Mouse (Mus musculus) MEL (cell line): ENCODE results near the gene Cx3cr1.

Source experiments
- CTCF ChIP-seq, 3 experiments: IDR thresholded peaks in 2 of 3; conservative IDR thresholded peaks in 1 of 3; 2 replicates each; pipeline ENCODE4 v1.5.1; 2011 to 2012; ENCODE audit warnings: low read length in 3 of 3, low read depth in 2 of 3, mild to moderate bottlenecking in 2 of 3, improper control_type of control experiment in 1 of 3, inconsistent platforms in 1 of 3, mixed read lengths in 1 of 3, moderate library complexity in 1 of 3; ENCODE audit not compliant: control insufficient read depth in 1 of 3, insufficient read depth in 1 of 3, poor library complexity in 1 of 3, severe bottlenecking in 1 of 3
- NRF1 ChIP-seq: IDR thresholded peaks from 2 replicates; pipeline ENCODE4 v1.6.1; 2014; ENCODE audit warnings: low read depth, mild to moderate bottlenecking, inconsistent platforms, low read length, improper control_type of control experiment, moderate library complexity; ENCODE audit not compliant: poor library complexity, insufficient read depth, severe bottlenecking
- POLR2A ChIP-seq, 2 experiments: IDR thresholded peaks; 2 replicates each; pipeline ENCODE4 v1.6.1; 2011 to 2012; ENCODE audit warnings: low read length in 2 of 2, mild to moderate bottlenecking in 2 of 2, control low read depth in 1 of 2, improper control_type of control experiment in 1 of 2, low read depth in 1 of 2, moderate library complexity in 1 of 2; ENCODE audit not compliant: control insufficient read depth in 1 of 2, insufficient read depth in 1 of 2, poor library complexity in 1 of 2
- USF2 ChIP-seq, 2 experiments: IDR thresholded peaks; 2 replicates each; pipeline ENCODE4 v1.6.1; 2011 to 2012; ENCODE audit warnings: improper control_type of control experiment in 2 of 2, low read length in 2 of 2, borderline replicate concordance in 1 of 2, inconsistent platforms in 1 of 2, low read depth in 1 of 2, mild to moderate bottlenecking in 1 of 2; ENCODE audit not compliant: insufficient read depth in 1 of 2

DNA sequence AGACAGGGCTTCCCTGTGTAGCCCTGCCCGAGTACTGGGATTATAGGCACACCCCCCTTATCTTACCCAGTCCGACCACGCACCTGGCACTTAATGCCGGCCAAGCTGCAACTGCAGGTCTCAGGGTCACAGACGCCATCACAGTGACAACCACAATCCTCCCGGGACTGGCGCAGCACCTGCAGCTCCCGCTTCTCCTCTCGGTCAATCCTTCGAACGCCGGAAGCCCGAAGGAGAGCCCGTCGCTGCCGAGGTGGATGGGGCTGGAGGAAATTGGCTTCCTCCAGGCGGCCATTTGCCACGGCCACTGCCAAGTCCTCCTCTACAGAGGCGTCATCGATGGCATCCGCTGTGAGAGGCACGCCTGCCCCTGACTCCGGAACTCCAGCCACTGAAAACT is 96.4 kb downstream of the Cx3cr1 start:
- no peak for TF ChIP-seq POLR2A (IDR thresholded peaks at IDR 0.05; ENCODE audit: control insufficient read depth in 1 of 2, insufficient read depth in 1 of 2, low read depth in 1 of 2, low read length in 2 of 2, poor library complexity in 1 of 2)
- TF ChIP-seq CTCF (IDR thresholded peaks at IDR 0.05 in 2 of 3, conservative IDR thresholded peaks at IDR 0.05 in 1 of 3; ENCODE audit: control insufficient read depth in 1 of 3, insufficient read depth in 1 of 3, low read depth in 2 of 3, low read length in 3 of 3, poor library complexity in 1 of 3, severe bottlenecking in 1 of 3), result no peak
- TF ChIP-seq NRF1, result no peak
- no peak for TF ChIP-seq USF2 (IDR thresholded peaks at IDR 0.05; ENCODE audit: borderline replicate concordance in 1 of 2, insufficient read depth in 1 of 2, low read depth in 1 of 2, low read length in 2 of 2)
